Mouse (Mus musculus) left cerebral cortex, adult 8-10 months (tissue): ENCODE data around the gene Rora. TPM values are rescaled to one million over a fixed set of nuclear protein-coding genes. Genes with fewer than 3 reads are reported as not detected.

ENCODE experiments used
- DNase-seq, 2 experiments: peaks; one replicate each; pipeline ENCODE4 v3.0.0; 2022; ENCODE audit warnings: low spot score in 2 of 2
- total RNA-seq, 4 experiments: library from RNA; stranded (reverse); gene quantifications; 2 replicates each; pipeline ENCODE4 v1.2.4; 2022

The Rora gene
- 10 to 100 TPM; 63.5 to 74.1 (median 72.9) TPM for total RNA-seq

GRCm38 (mm10) chr9:68653211-68654038 is at the start of gene Rora:
Rora (plus strand) TSS chr9:68653786.
- DNase-seq: peak; percentile 51 to 56

GRCm38 (mm10) chr9:68614006-68614405 is 39.6 kb upstream of the Rora start:
- DNase-seq: no peak

GRCm38 (mm10) chr9:68617116-68617515 is 36.5 kb upstream of the Rora start:
- DNase-seq: no peak

GRCm38 (mm10) chr9:68620036-68620435 is 33.5 kb upstream of the Rora start:
- DNase-seq: no peak

GRCm38 (mm10) chr9:68620441-68620840 is 33.1 kb upstream of the Rora start:
- no peak for DNase-seq

GRCm38 (mm10) chr9:68624981-68625380 is 28.6 kb upstream of the Rora start:
- DNase-seq: no peak

GRCm38 (mm10) chr9:68637301-68637700 is 16.3 kb upstream of the Rora start:
- no peak for DNase-seq

GRCm38 (mm10) chr9:68641123-68641522 is 12.5 kb upstream of the Rora start:
- no peak for DNase-seq

GRCm38 (mm10) chr9:68648061-68648460 is 5.5 kb upstream of the Rora start:
- no peak for DNase-seq

GRCm38 (mm10) chr9:68654039-68654332 is 400 bp downstream of the Rora start:
- no peak for DNase-seq

GRCm38 (mm10) chr9:68654333-68655017 is 889 bp downstream of the Rora start:
- DNase-seq: peak; percentile 14 to 31

GRCm38 (mm10) chr9:68655018-68656005 is 1.7 kb downstream of the Rora start:
- peak; percentile 34 to 46 for DNase-seq

- DNase-seq: no peak
These were observed 2.6 kb downstream of the Rora start for GRCm38 (mm10) chr9:68656076-68656795.

- no peak for DNase-seq
These were observed 3.2 kb downstream of the Rora start for GRCm38 (mm10) chr9:68656796-68657130.

- DNase-seq: no peak
These were observed 17.1 kb downstream of the Rora start for GRCm38 (mm10) chr9:68670731-68671130.

GRCm38 (mm10) chr9:68672459-68672858 is 18.9 kb downstream of the Rora start:
- DNase-seq: no peak

- DNase-seq: no peak
These were observed 19.6 kb downstream of the Rora start for GRCm38 (mm10) chr9:68673221-68673620.

GRCm38 (mm10) chr9:68679871-68680374 is 26.3 kb downstream of the Rora start:
- DNase-seq: no peak

- no peak for DNase-seq
These were observed 30.4 kb downstream of the Rora start for GRCm38 (mm10) chr9:68683938-68684337.

- no peak for DNase-seq
These were observed 32.0 kb downstream of the Rora start for GRCm38 (mm10) chr9:68685562-68685961.
